Mouse (Mus musculus): ENCODE data around the gene Tescl. TPM values are rescaled to one million over a fixed set of nuclear protein-coding genes. Genes with fewer than 3 reads are reported as not detected.

Gene Tescl
- polyA plus RNA-seq (2015; fragmentation: Nextera tagmentation; extraction: Ambion mirVana), result 0.40 TPM in 1 of 2 replicates, not detected in the other

DNA sequence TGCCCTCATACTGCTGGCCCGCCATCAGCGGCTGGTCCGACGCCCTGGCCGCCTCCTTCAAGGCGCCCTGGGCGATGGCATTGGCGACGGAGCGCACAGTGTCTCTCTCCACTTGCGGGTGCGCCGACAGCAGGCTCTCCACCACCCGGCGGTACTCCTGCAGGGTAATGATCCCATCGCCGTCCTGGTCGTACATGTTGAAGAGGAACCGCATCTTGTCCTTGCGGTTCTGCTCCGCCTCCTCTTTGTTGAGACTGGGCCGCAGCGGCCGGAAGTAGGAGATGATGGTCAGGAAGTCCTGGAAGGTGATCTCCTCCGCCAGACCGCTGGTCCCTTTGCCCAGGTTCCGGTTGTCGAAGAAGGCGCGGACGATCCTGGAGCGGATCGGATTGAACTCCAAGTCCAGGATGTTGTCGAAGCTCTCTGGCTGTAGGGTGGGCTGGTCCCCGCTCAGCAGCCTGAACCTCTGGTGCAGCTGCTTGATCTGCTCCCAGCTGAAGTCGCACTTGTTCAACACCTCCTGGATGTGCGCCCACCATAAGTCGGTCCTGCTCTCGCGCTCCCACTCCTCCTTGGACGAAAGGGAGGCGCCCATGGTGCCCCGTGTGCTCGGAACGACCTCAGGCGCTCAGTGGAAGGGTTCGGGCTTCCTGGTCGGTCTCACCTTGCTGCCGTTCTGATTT, at the start of gene Tescl:
TSS of gene Tescl (minus strand) at position 633 of the 683 bp plus-strand sequence.
- no peak within 1 kb of the TSS for H3K4me3 ChIP-seq (replicated peaks)
- no peaks in the 10 kb centered on the region for H3K4me1 ChIP-seq (replicated peaks)
- H3K4me2 ChIP-seq (replicated peaks), result no peak within 1 kb of the TSS
- ATAC-seq, result 0 out of 2 replicates have a peak, but pooled peaks have one; percentile 24
- 53% methylated on average over 49 of the region's 49 CpGs for WGBS
- H3K27me3 ChIP-seq, result peaks cover 20% of the 10 kb centered on the region
- no peak within 1 kb of the TSS for H3K27ac ChIP-seq
- no peaks in the 10 kb centered on the region for H3K9me3 ChIP-seq
- no peaks in the 10 kb centered on the region for H3K36me3 ChIP-seq
- no peak within 1 kb of the TSS for H3K9ac ChIP-seq (replicated peaks)

DNA sequence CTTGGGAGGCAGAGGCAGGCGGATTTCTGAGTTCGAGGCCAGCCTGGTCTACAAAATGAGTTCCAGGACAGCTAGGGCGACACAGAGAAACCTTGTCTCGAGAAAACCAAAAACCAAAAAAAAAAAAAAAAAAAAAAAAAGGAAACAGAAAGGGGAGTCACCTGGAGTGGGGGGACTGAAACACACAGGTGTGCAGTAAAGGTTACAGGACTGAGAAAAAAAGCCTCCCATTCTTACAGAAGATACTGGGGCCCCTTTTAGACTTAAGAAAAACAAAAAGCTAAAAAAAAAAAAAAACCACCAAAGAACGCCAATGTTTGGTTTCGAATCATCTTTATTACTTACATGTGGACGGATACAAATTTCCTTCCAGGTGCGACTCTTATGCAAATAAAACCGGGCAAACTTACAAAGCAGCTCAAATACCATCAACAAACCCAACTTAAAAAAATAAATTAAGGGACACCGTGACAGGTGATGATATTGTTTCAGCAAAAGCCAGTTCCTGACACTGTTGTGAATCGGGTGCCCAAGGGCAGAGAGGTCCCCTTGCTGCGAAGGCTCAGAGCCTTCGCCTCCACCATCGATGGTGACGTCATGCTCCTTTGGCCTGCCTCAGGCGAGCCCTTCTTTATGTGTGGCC, 49.1 kb upstream of the Tescl start:
- Histone ChIP-seq H3K27ac (no peak overlapping the region), H3K9me3 (no peaks in the 10 kb centered on the region), H3K4me2 (replicated peaks) (no peak overlapping the region), H3K4me3 (replicated peaks) (no peak overlapping the region), H3K4me1 (replicated peaks) (no peaks in the 10 kb centered on the region), H3K9ac (replicated peaks) (no peak overlapping the region), H3K27me3 (peaks cover 14% of the 10 kb centered on the region; the same call in 1 of the 2 replicates), H3K36me3 (no peaks in the 10 kb centered on the region)
- no peak for ATAC-seq
- 85% methylated on average over 16 of the region's 16 CpGs for WGBS

DNA sequence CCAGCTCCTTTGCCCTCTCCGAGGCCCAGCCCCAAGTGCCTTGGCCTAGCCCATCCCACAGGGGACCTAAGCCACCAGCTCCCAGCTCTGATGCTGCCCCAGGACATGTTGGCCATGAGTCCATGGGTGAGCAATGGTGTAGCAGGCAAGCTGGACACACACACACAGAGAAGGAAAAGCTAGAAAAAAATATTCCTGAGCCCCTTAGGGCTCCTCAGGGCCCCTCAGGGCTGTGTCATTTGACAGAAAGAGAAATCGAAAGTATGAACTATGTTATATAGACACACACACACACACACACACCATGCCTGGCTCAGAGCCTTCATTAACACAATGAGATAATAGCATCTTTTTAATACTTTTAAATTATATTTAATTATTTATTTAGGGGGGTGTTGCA, 46.6 kb upstream of the Tescl start:
- ATAC-seq, result no peak
- Histone ChIP-seq H3K36me3 (no peaks in the 10 kb centered on the region), H3K27ac (no peak overlapping the region), H3K4me1 (replicated peaks) (peaks cover 7% of the 10 kb centered on the region), H3K9ac (replicated peaks) (no peak overlapping the region), H3K4me2 (replicated peaks) (no peak overlapping the region), H3K4me3 (replicated peaks) (no peak overlapping the region), H3K27me3 (peaks cover 26% of the 10 kb centered on the region), H3K9me3 (no peaks in the 10 kb centered on the region)
- WGBS, result 70% methylated on average over 2 of the region's 2 CpGs

DNA sequence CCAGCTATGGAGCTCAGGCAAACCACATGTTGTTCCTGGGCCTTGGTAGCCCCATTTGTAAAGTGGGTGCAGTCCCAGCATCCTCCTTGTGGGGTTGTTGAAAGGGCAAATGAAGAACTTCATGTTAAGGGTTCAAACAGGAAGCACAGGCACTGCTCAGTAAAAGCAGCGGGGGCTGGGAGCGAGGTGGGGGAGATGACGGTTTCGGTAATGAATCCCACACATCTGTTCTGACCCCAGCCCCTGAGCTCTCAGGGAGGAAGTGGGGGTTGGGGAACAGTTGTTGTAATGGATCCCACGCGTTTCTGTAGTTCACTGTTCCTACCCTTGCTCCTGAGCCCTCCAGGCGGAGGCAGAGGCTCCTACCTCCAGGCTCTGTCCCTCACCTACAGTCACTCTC, 46.2 kb upstream of the Tescl start:
- no peak for ATAC-seq
- Histone ChIP-seq H3K9ac (replicated peaks) (no peak overlapping the region), H3K4me2 (replicated peaks) (no peak overlapping the region), H3K4me1 (replicated peaks) (peaks cover 7% of the 10 kb centered on the region), H3K36me3 (no peaks in the 10 kb centered on the region), H3K4me3 (replicated peaks) (no peak overlapping the region), H3K27me3 (peaks cover 26% of the 10 kb centered on the region), H3K9me3 (no peaks in the 10 kb centered on the region), H3K27ac (no peak overlapping the region)
- 83% methylated on average over 7 of the region's 7 CpGs for WGBS

DNA sequence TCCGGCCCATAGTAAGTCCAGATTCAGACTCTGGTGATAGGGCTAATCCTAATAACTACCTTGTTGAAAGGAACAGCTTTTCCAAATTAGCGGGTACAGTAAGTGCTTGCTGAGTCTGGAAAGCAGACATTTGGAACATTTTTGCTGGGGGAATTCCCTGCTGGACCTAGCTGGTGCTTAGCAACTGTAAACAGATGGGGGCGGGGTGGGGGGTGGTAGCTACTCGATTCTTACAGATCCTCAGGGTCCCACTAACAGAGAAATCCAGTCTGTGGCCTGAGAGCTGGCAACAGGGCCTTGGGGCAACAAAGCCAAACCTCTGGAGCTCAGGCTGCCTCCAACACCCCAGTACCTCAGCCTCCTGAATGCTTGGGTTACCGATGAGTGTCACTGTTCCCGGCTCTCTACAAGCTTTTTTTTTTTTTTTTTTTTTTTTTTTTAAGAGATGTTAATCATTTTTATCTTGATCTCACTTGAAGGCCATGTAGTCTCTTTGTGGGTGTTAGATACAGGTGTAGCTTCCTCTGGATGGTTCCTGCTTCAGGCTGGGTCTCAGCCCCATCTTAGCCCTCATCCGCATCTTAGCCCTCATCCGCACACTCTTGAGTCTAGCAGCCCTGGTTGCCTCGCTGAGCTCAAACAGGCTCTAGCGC, 44.4 kb upstream of the Tescl start:
- Histone ChIP-seq H3K9me3 (no peaks in the 10 kb centered on the region), H3K36me3 (no peaks in the 10 kb centered on the region), H3K9ac (replicated peaks) (no peak overlapping the region), H3K4me3 (replicated peaks) (no peak overlapping the region), H3K4me2 (replicated peaks) (no peak overlapping the region), H3K4me1 (replicated peaks) (peaks cover 17% of the 10 kb centered on the region), H3K27ac (no peak overlapping the region), H3K27me3 (peaks cover 19% of the 10 kb centered on the region)
- 78% methylated on average over 10 of the region's 10 CpGs for WGBS
- ATAC-seq, result no peak

DNA sequence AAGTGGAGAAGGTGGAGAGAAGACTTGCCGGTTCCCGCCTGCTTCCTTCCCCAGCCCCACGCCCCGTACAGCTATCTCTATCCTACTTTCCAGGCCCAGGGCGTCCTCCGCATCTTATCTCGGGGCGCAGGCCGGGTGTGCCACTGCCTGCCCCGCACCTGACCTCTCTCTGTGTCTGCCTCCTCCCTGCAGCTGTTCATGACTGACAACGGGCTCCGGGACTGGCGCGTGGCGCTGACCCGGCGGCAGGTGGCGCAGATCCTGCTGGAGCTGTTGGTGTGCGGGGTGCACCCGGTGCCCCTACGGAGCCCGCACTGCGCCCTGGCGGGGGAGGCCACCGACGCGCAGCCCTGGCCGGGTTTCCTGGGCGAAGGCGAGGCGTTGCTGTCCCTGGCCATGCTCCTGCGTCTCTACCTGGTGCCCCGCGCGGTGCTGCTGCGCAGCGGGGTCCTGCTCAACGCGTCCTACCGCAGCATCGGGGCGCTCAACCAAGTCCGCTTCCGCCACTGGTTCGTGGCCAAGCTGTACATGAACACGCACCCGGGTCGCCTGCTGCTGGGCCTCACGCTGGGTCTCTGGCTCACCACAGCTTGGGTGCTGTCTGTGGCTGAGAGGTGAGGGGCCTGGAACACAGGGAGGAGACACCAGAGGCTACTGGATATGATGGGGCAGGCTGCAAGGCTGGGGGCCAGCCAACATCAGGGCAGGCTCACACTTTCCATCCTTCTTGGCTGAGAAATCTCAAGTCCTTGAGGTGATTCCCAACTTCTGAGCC, 43.5 kb upstream of the Tescl start:
- H3K4me3 ChIP-seq (replicated peaks), result peak overlapping the region; percentile 28
- ATAC-seq, result 0 out of 2 replicates have a peak, but pooled peaks have one; percentile 10
- H3K4me2 ChIP-seq (replicated peaks), result peak overlapping the region; percentile 47
- H3K36me3 ChIP-seq, result no peaks in the 10 kb centered on the region
- H3K27ac ChIP-seq, result no peak overlapping the region; the same call in 1 of the 2 replicates
- H3K27me3 ChIP-seq, result peaks cover 18% of the 10 kb centered on the region
- peak overlapping the region; percentile 37; the same call in 1 of the 2 replicates for H3K9ac ChIP-seq (replicated peaks)
- WGBS, result 8% methylated on average over 49 of the region's 49 CpGs
- peaks cover 20% of the 10 kb centered on the region for H3K4me1 ChIP-seq (replicated peaks)
- no peaks in the 10 kb centered on the region for H3K9me3 ChIP-seq

DNA sequence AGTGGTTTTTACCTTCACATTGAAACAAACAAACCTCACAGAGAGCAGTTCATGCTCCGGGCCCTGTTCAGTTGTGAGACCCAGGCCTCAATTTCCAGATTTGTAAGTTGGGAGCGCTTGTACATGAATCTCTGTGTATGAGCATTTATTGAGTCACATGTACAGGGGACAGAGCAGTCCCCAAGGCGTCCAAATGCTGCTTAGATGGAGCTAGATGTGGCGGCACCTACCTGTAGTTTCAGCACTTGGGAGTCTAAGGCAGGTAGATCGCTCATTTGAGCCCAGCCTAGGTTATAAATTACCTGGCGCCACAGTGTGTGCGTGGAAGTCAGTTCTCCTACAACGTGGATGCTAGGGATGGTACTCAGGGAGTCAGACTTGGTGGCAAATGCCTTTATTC, 42.7 kb upstream of the Tescl start:
- H3K36me3 ChIP-seq, result no peaks in the 10 kb centered on the region
- no peak overlapping the region for H3K9ac ChIP-seq (replicated peaks)
- no peak overlapping the region for H3K4me3 ChIP-seq (replicated peaks)
- ATAC-seq, result no peak
- 86% methylated on average over 8 of the region's 8 CpGs for WGBS
- H3K27ac ChIP-seq, result no peak overlapping the region
- peaks cover 20% of the 10 kb centered on the region for H3K4me1 ChIP-seq (replicated peaks)
- H3K4me2 ChIP-seq (replicated peaks), result no peak overlapping the region
- peaks cover 15% of the 10 kb centered on the region for H3K27me3 ChIP-seq
- H3K9me3 ChIP-seq, result no peaks in the 10 kb centered on the region

DNA sequence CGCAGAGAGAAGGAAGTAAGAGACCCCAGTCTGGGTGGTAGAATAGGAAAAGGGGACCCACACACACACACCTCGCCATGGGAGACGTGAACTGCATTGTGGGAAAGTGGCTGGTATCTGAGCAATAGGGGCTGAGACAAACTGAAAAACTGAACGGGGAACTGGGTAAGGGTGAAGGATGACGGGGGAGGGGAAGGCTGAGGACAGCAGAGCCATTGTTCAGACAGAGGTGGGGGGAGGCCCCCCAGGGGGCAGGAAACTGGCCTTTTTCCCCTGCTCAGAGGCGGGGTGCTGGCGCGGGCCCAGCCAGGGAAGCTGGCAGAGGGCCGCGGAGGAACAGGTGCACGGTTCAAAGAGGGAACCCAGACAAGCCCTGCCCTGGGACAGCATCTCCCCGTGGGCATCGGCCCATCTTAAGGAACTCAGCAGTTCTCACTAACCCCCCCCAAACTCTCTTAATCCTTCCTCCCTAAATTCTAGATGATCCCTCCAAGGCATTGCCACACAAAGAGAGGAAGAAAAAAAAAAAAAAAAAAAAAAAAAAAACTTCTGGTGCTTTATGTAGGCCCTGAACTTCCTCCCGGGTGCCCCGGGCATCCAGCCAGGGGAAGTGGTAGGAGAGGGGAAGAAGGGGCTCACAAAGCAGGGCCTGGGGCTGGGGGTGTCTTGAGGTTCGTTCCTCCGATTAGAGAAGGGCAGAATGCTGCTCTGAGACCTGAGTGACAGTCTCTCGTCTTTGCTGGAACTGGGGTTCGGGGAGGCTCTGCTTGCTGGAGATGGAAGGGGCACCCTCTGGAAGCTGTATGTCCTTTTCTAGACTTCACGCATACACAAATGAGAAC, 40.0 kb upstream of the Tescl start:
- Histone ChIP-seq H3K27ac (peak overlapping the region; percentile 59), H3K36me3 (no peaks in the 10 kb centered on the region), H3K4me3 (replicated peaks) (no peak overlapping the region), H3K9ac (replicated peaks) (peak overlapping the region; percentile 32; the same call in 1 of the 2 replicates), H3K4me1 (replicated peaks) (peaks cover 22% of the 10 kb centered on the region), H3K4me2 (replicated peaks) (peak overlapping the region; percentile 23; the same call in 1 of the 2 replicates), H3K27me3 (peaks cover 15% of the 10 kb centered on the region), H3K9me3 (no peaks in the 10 kb centered on the region)
- ATAC-seq, result peak; percentile 71
- WGBS, result 38% methylated on average over 20 of the region's 20 CpGs

DNA sequence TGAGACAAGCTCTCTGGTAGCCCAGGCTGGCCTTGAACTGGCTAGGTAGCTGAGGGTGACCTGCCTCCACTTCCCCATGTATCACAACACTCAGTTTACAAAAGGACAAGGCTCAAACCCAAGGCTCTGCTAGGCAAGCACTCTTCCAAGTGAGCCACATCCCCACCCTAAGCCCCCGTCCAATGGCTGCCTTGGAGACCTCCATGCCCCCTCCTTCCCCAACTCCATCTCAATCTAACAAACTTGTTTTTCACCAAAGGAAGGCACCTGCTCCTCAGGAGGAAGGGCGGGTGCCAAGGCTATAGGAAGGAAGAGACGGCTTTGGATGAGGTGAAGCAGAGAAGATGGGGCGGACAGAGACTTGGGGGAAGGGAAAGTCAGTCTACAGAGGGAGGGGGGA, 39.0 kb upstream of the Tescl start:
- H3K4me3 ChIP-seq (replicated peaks), result no peak overlapping the region
- no peak for ATAC-seq
- peaks cover 22% of the 10 kb centered on the region for H3K4me1 ChIP-seq (replicated peaks)
- peak overlapping the region; percentile 12; the same call in 1 of the 2 replicates for H3K27ac ChIP-seq
- 71% methylated on average over 4 of the region's 4 CpGs for WGBS
- H3K27me3 ChIP-seq, result peaks cover 13% of the 10 kb centered on the region
- H3K9me3 ChIP-seq, result no peaks in the 10 kb centered on the region
- H3K9ac ChIP-seq (replicated peaks), result no peak overlapping the region
- H3K4me2 ChIP-seq (replicated peaks), result no peak overlapping the region
- H3K36me3 ChIP-seq, result no peaks in the 10 kb centered on the region

DNA sequence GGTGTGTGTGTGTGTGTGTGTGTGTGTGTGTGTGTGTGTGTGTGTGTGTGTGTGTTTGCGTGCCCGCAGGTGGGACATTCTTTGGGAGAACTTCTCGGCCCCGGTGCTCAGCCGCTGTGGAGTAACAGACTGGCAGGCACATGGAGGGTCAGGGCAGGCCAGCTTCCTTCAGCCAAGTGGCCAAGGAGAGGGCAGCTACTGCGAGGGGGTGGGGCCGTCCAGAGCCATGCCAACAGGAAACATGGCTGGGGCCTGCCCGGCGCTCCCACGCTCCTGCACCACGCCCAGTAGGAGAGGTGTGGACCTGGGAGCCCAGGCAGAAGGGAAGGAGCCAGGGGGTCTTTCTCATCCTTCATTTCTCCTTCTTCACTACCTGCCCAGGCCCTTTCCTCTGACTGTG, 38.6 kb upstream of the Tescl start:
- Histone ChIP-seq H3K4me1 (replicated peaks) (peaks cover 20% of the 10 kb centered on the region), H3K27me3 (peaks cover 10% of the 10 kb centered on the region), H3K36me3 (no peaks in the 10 kb centered on the region), H3K9me3 (no peaks in the 10 kb centered on the region), H3K27ac (no peak overlapping the region), H3K9ac (replicated peaks) (no peak overlapping the region), H3K4me3 (replicated peaks) (no peak overlapping the region), H3K4me2 (replicated peaks) (no peak overlapping the region)
- ATAC-seq, result no peak
- WGBS, result 89% methylated on average over 9 of the region's 11 CpGs

DNA sequence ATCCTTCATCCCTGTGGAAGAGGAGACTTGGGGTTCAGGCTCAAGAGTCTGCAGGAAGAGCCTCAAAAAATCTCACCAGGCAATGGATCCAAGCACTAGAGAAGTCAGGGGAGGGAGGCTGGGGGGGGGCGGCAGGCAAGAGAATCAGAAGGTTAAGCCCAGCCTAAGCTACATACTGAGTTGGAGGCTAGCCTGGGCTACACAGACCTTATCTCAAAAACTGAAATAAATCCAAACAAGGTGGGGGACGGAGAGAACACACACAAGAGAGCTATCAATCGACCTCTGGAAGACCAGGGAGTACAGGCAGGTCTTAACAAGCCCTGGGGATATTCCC, 38.0 kb upstream of the Tescl start:
- no peak for ATAC-seq

More for the DNA sequence above, 38.0 kb upstream of the Tescl start:
- Histone ChIP-seq H3K9me3 (no peaks in the 10 kb centered on the region), H3K4me1 (replicated peaks) (peaks cover 15% of the 10 kb centered on the region), H3K4me2 (replicated peaks) (no peak overlapping the region), H3K27ac (no peak overlapping the region), H3K4me3 (replicated peaks) (no peak overlapping the region), H3K27me3 (peaks cover 4% of the 10 kb centered on the region), H3K36me3 (no peaks in the 10 kb centered on the region), H3K9ac (replicated peaks) (no peak overlapping the region)
- 66% methylated on average over 3 of the region's 3 CpGs for WGBS

Data from midbrain, embryonic 13.5 days (tissue).